Mouse (Mus musculus): ENCODE measurements at regions not wholly inside any gene's neighbourhood (a gene's known extent, or its start where the extent isn't known, plus 50 kb on each side); places are given as distances from the start of the nearest gene placed in this dataset.
A peak's percentile ranks its signal among the peaks of the same experiment; 100 is the strongest.

GRCm38 (mm10) chr13:56350705-56351400, 54.5 kb upstream of the Cxcl14 start:
- DNase-seq: no peak

GRCm38 (mm10) chr13:56351401-56351735, 55.0 kb upstream of the Cxcl14 start:
- DNase-seq: no peak

GRCm38 (mm10) chr13:56352436-56352835, 56.1 kb upstream of the Cxcl14 start:
- no peak for DNase-seq

- peak in 1 of 2 experiments; percentile 34 for DNase-seq
Observed at GRCm38 (mm10) chr13:56352839-56353605, 56.7 kb upstream of the Cxcl14 start.

- DNase-seq: no peak
Observed at GRCm38 (mm10) chr13:56353921-56354320, 57.6 kb upstream of the Cxcl14 start.

DNA sequence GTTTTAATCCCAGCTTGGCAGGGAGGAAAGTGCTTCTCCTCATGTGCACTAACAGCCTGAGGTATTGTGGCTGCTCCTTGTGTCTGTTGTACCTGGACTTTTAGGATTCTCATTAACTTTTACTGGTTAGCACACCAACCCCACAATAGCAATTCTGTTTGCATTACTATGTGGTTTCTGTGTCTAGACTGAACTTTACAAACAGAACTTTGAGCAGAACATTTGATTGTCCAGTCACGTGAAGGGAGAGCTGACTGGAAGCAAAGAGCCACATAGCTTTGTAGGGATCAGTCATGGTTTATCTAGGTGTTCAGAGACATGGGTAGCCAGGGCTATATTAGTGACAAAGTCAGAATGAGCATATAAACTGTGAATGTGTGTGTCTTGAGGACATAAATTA, 58.3 kb upstream of the Cxcl14 start:
- no peak for DNase-seq

DNA sequence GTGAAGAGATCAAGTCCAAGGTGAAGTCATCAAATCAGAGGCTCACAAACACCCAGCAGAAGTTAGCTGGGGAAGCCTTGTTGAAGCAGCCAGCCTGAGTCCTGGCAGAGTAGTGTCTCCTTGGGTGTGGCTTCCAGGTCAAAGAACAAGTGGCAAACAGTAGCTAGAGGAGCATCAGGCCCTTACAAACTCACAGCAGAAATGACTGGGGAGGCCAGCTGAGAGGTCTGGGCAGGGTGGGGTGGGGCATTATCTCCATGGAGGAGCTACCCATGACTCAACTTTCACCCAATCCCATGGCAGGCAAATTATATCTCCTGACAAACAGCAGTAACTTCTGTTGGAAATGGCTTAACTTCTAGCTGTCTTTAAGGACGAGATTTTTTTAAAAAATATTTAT, 60.6 kb upstream of the Cxcl14 start:
- no peak for DNase-seq

DNA sequence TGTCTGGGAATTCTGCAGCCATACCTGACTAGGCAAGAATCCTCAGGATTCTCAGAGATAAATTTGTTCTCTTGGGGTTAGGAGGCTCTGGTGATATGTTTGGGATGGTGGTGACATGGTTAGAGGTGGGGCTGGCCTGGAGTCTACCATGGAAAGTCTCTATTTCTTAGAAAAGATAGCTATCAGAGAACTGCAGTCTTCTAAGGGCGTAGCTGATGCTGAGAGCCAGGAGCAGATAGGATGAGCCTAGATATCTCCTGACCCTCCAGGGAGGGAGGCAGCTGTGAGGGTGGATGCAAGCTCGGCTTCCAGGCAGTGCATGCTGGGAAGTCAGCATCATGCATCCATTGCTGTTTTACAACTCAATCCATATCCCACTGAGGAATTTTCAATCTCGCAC, 61.6 kb upstream of the Cxcl14 start:
- DNase-seq: no peak

- peak; percentile 30 to 46 for DNase-seq
Observed at GRCm38 (mm10) chr13:56358827-56359226, 62.5 kb upstream of the Cxcl14 start.

GRCm38 (mm10) chr13:56359554-56359953, 63.2 kb upstream of the Cxcl14 start:
- DNase-seq: no peak

- DNase-seq: no peak
Observed at GRCm38 (mm10) chr13:56360803-56361202, 64.5 kb upstream of the Cxcl14 start.

GRCm38 (mm10) chr13:56362238-56362637, 64.2 kb upstream of the Gm3045 start:
- DNase-seq: no peak

DNA sequence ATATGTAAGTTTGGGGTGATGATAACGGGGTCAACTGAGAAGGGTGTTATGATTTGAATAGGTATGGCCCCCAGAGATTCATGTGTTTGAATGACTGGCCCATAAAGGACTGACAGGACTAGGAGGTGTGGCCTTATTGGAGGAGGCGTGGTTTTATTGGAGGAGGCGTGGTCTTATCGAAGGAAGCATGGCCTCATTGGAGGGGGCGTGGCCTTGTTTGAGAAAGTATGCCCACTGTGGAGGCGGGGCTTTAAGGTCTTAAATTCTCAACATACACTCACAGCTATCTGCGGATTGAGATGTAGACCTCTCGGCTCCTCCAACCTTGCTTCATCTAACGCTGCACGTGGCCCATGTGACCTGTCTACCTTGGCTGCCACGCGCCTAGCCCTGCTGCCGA, 63.7 kb upstream of the Gm3045 start:
- no peak for DNase-seq

DNA sequence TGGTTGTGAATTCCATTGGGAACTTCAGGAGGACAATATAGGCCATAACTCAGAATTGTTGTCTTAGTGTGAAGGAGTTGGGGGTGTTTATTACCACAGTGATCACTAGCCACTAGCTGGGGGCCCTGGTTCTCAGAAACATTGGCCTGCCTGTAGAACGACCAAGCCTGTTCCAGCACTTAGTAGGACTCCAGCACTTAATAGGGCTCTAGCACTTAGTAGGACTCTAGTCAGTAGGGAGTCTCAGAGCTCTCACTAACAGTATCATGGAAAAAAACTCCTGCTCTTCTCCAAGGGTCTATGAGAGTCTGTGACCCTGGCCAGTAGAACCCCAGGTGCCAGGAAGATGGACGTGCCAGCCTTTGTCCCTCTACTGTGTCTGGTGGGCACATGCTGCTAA, 56.8 kb upstream of the Gm3045 start:
- no peak for DNase-seq

DNA sequence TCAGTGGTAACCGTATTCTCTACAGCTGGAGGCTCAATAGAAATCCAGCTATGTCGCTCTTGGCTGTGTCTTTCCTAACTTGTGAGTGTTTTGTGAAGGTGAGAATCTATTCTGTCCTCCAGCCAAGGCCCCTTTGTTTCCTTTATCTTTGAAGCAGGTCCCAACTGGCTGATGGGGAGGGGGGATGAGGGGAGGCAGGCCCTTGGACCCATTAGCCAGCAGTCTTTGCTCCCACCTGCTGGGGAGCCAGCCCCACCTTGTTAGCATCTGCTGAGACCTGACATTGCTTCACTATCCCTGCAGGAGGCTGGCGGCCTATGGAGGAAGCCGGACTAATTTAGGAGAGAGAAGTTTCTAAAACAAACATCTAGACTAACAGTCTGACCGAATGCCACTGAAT, 55.0 kb upstream of the Gm3045 start:
- no peak for DNase-seq

- peak; percentile 66 to 77 for DNase-seq
Observed at GRCm38 (mm10) chr13:56372003-56372725, 54.2 kb upstream of the Gm3045 start.

DNA sequence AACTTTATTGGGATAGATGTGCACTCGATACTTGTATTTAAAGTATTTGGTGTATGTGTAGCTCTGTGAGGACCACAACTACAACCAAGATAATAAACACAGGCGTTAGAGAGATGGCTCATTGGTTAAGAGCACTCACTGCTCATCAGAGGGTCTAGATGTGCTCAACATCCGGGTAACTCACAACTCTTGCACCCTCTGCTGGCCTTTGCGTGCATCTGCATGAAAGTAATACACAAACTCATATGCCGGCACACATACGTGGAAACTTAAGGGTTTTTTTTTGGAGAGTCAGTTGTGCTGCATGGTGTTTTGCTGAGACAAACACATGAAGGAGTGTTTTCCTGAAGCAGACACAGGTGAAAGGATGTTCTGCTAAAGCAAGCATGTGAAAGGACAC, 53.7 kb upstream of the Gm3045 start:
- no peak for DNase-seq
